Mouse (Mus musculus): Measurements from ENCODE around the gene Gtf2e1. TPM values are rescaled to one million over a fixed set of nuclear protein-coding genes. Genes with fewer than 3 reads are reported as not detected.

Gtf2e1 gene
- polyA plus RNA-seq, 1 experiment from 2014 or later: 25.0 TPM

DNA sequence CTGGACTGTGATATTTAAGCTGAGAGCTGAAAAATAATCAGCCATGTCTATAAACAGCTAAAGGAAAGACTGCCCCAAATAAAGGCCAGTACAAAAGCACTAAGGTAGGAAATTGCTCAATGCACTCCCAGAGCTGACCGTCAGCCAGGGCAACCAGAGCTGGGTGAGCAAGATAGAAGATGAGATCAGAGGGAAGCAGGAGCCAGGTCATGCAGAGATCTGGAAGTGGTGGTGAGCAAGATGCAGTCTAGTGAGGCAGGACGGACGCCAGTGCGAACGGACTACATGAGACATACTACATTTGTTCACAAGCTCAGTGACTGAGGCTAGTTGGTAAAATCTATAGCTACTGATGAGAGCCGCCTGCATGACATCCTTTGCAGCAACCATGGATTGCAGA, 75.6 kb downstream of the Gtf2e1 start:
- no peak for ATAC-seq (ENCODE audit: insufficient number of reproducible peaks, low FRiP score, low TSS enrichment, low read depth)
- H3K27me3 ChIP-seq: no peaks in the 10 kb centered on the region
- H3K36me3 ChIP-seq: no peaks in the 10 kb centered on the region
- H3K9me3 ChIP-seq: no peaks in the 10 kb centered on the region
- no peak overlapping the region for H3K27ac ChIP-seq
- no peaks in the 10 kb centered on the region for H3K4me1 ChIP-seq
- no peak overlapping the region for H3K9ac ChIP-seq
- no peak overlapping the region for H3K4me2 ChIP-seq
- 86% methylated on average over 6 of the region's 6 CpGs for WGBS
- no peak overlapping the region for H3K4me3 ChIP-seq

DNA sequence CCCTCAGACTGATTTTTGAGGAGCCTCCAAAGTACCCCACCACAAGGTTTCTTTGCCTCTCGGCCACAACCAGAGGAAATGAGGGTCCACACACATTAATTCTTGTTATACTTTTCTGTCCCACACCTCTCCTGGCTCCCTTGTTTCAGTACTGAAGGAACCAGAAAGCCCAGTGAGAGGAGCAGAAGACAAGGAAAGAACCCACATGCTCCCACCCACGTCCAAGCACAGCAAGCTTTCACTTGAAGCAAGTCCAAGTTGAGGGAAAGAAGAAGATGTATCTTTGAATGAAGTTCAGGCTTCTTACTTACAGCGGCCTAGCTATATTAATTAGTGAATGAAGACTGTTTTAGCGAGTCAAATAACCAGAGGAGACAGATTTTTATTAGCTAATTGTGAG, 76.7 kb downstream of the Gtf2e1 start:
- ATAC-seq (ENCODE audit: insufficient number of reproducible peaks, low FRiP score, low TSS enrichment, low read depth): no peak
- no peaks in the 10 kb centered on the region for H3K36me3 ChIP-seq
- H3K27me3 ChIP-seq: no peaks in the 10 kb centered on the region
- H3K4me3 ChIP-seq: no peak overlapping the region
- no peaks in the 10 kb centered on the region for H3K4me1 ChIP-seq
- H3K27ac ChIP-seq: no peak overlapping the region
- no peak overlapping the region for H3K9ac ChIP-seq
- 51% methylated on average over 4 of the region's 4 CpGs for WGBS
- H3K9me3 ChIP-seq: no peaks in the 10 kb centered on the region
- H3K4me2 ChIP-seq: no peak overlapping the region

DNA sequence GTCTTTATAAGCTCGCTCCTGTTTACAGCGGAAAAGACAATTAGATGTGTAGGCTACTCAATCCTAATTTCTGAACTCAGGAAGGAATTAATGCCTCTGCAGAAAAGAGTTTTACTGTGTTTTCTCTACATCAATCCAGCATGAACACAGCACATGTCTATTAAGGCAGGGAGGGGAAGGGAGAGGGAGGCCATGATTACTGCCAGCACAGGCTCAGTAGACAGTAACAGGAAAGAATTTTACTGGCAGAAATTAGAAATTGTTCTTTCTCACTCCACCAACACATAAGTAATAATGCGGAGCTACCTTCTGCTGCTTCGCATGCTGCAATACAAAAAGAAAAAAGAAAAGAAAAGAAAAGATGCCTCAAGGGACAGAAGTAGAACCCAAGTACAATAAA, 78.0 kb downstream of the Gtf2e1 start:
- Histone ChIP-seq H3K4me2 (no peak overlapping the region), H3K36me3 (no peaks in the 10 kb centered on the region), H3K27me3 (no peaks in the 10 kb centered on the region), H3K4me1 (no peaks in the 10 kb centered on the region), H3K9me3 (no peaks in the 10 kb centered on the region), H3K27ac (no peak overlapping the region), H3K4me3 (no peak overlapping the region), H3K9ac (no peak overlapping the region)
- ATAC-seq (ENCODE audit: insufficient number of reproducible peaks, low FRiP score, low TSS enrichment, low read depth): no peak
- WGBS: 86% methylated on average over 4 of the region's 4 CpGs

Other genes starting within 250 kb of the Gtf2e1 start
- 0.15 and 0.26 TPM in 2 replicates for gene Stxbp5l, start 154.8 kb downstream of the Gtf2e1 start, polyA plus RNA-seq (2015; fragmentation: Nextera tagmentation; extraction: Ambion mirVana)
- 22.7 and 22.8 TPM in 2 replicates for gene Rabl3, start 96 bp upstream of the Gtf2e1 start, polyA plus RNA-seq (2015; fragmentation: Nextera tagmentation; extraction: Ambion mirVana)
- 0.32 and 0.38 TPM in 2 replicates for gene Hgd, start 40.4 kb upstream of the Gtf2e1 start, polyA plus RNA-seq (2015; fragmentation: Nextera tagmentation; extraction: Ambion mirVana)
- 49.8 and 51.2 TPM in 2 replicates for gene Ndufb4, start 114.7 kb upstream of the Gtf2e1 start, polyA plus RNA-seq (2015; fragmentation: Nextera tagmentation; extraction: Ambion mirVana)
- gene Fstl1, start 237.1 kb upstream of the Gtf2e1 start, polyA plus RNA-seq (2015; fragmentation: Nextera tagmentation; extraction: Ambion mirVana): 835 and 854 TPM in 2 replicates